Mouse (Mus musculus) liver, embryonic 13.5 days (tissue): ENCODE data around the gene Rad52. TPM values are rescaled to one million over a fixed set of nuclear protein-coding genes. Genes with fewer than 3 reads are reported as not detected.
A peak's percentile ranks its signal among the peaks of the same experiment; 100 is the strongest.

Experiments used
- ATAC-seq: fragments of 200-750 bp; cut with Nextera tagmentation; 2 replicates; pipeline ENCODE4 v1.8.0; 2017; ENCODE audit warnings: low read depth, mild to moderate bottlenecking, moderate number of reproducible peaks, moderate library complexity
- DNase-seq: peaks from one replicate; pipeline ENCODE4 v3.0.0; 2022
- H3K27ac ChIP-seq: fragments of 300-500 bp; sonication (generic); 2 replicates; pipeline ENCODE4 v1.5.1; 2015; ENCODE audit warnings: moderate library complexity, mild to moderate bottlenecking, inconsistent platforms
- H3K27me3 ChIP-seq: fragments of 300-500 bp; sonication (generic); 2 replicates; pipeline ENCODE4 v1.6.1; 2015; ENCODE audit warnings: mild to moderate bottlenecking, inconsistent platforms
- H3K36me3 ChIP-seq: fragments of 300-500 bp; sonication (generic); 2 replicates; pipeline ENCODE4 v1.6.1; 2015; ENCODE audit warnings: mild to moderate bottlenecking, inconsistent platforms
- H3K4me1 ChIP-seq: fragments of 300-500 bp; sonication (generic); replicated peaks from 2 replicates; pipeline ENCODE4 v1.6.1; 2015; ENCODE audit warnings: inconsistent platforms
- H3K4me2 ChIP-seq: fragments of 300-500 bp; sonication (generic); 2 replicates; pipeline ENCODE4 v1.6.1; 2015; ENCODE audit warnings: inconsistent platforms, mild to moderate bottlenecking, moderate library complexity
- H3K4me3 ChIP-seq: fragments of 300-500 bp; sonication (generic); replicated peaks from 2 replicates; pipeline ENCODE4 v1.5.1; 2015; ENCODE audit warnings: mild to moderate bottlenecking, inconsistent platforms
- H3K9ac ChIP-seq: fragments of 300-500 bp; sonication (generic); 2 replicates; pipeline ENCODE4 v1.6.1; 2015; ENCODE audit warnings: mild to moderate bottlenecking, inconsistent platforms
- H3K9me3 ChIP-seq: fragments of 300-500 bp; sonication (generic); replicated peaks from 2 replicates; pipeline ENCODE4 v1.6.1; 2016; ENCODE audit warnings: inconsistent platforms
- whole genome bisulfite sequencing: fragments of 180-500 bp; shearing (Covaris S2); methylation state at CpG from one replicate; pipeline ENCODE4 v1.1.7; 2015; ENCODE audit not compliant: insufficient replicate concordance; 5-methylcytosine and 5-hydroxymethylcytosine counted together
- polyA plus RNA-seq: library from polyadenylated mRNA; unstranded; fragments of >200 nt; fragmentation: Nextera tagmentation; extraction: Ambion mirVana; gene quantifications from 2 replicates; pipeline ENCODE4 v1.2.1, GENCODE M21; 2015

Rad52 gene
- polyA plus RNA-seq, result 11.2 and 13.1 TPM in 2 replicates

GRCm38 (mm10) chr6:119902204-119903080, at the start of gene Rad52:
Gene Rad52, plus strand, starts transcription at chr6:119902698.
- peaks cover 3% of the 10 kb centered on the region; the same call in 1 of the 2 replicates for H3K36me3 ChIP-seq
- ATAC-seq, result peak; percentile 89
- H3K27ac ChIP-seq, result peak within 1 kb of the TSS; percentile 96
- no peaks in the 10 kb centered on the region for H3K27me3 ChIP-seq
- peak within 1 kb of the TSS; percentile 88 for H3K4me3 ChIP-seq
- DNase-seq, result peak; percentile 86
- peak within 1 kb of the TSS; percentile 91 for H3K9ac ChIP-seq
- H3K4me1 ChIP-seq, result peaks cover 23% of the 10 kb centered on the region
- 2% methylated on average over 67 of the region's 67 CpGs for WGBS
- peak within 1 kb of the TSS; percentile 89 for H3K4me2 ChIP-seq
- H3K9me3 ChIP-seq, result no peaks in the 10 kb centered on the region

- H3K4me2 ChIP-seq, result no peak overlapping the region
- no peaks in the 10 kb centered on the region for H3K27me3 ChIP-seq
- H3K9me3 ChIP-seq, result no peaks in the 10 kb centered on the region
- 52% methylated on average over 2 of the region's 2 CpGs for WGBS
- no peaks in the 10 kb centered on the region for H3K36me3 ChIP-seq
- ATAC-seq (no peak), DNase-seq (no peak)
- no peak overlapping the region for H3K27ac ChIP-seq
- H3K4me3 ChIP-seq, result no peak overlapping the region
- peaks cover 5% of the 10 kb centered on the region for H3K4me1 ChIP-seq
- no peak overlapping the region for H3K9ac ChIP-seq
Measured at GRCm38 (mm10) chr6:119854156-119854555, 48.3 kb upstream of the Rad52 start.

DNA sequence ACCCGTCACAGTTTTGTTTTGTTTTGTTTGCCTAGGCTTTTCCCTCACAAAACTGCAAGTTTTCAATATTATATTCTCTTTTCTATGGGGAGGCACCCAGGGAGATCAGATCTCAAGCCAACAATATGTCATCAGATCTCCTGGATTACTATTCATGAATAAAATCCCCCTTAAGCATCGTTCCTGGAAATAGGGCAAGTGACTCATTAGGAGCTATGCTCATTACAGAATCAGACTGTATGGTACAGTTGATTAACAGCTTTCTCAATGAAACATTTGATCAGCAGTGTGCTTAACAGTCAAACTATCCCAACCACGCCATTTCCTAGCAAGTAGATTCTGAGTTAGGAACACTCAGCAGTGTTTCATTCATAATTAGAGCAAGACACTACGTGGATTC, 47.0 kb upstream of the Rad52 start:
- Histone ChIP-seq H3K4me3 (no peak overlapping the region), H3K4me2 (no peak overlapping the region), H3K4me1 (0 out of 2 replicates have a peak, but pooled peaks cover 4% of the 10 kb centered on the region), H3K9me3 (no peaks in the 10 kb centered on the region), H3K27me3 (no peaks in the 10 kb centered on the region), H3K9ac (no peak overlapping the region), H3K36me3 (no peaks in the 10 kb centered on the region), H3K27ac (no peak overlapping the region)
- no peak for ATAC-seq
- DNase-seq, result no peak
- WGBS, result 70% methylated on average over 4 of the region's 4 CpGs

DNA sequence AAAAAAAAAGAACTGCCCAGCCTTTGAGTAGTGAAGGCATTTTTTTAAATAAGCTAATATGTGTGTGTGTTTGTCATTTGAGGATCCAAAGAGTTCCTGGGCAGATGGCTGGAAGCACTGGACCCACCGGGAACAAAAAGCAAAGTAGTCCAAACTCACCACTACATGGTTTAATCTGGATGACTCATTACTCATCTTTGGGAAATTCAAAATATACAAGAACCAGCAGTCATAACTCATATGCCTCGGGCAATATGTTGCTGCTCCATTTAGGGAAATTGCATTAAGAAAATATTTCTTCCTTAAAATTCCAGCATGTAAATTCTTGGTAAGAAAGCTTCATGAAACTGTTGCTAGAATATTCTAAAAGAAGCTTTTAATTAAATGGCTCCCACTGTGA, 42.3 kb upstream of the Rad52 start:
- DNase-seq (no peak), ATAC-seq (no peak)
- Histone ChIP-seq H3K27ac (no peak overlapping the region), H3K9ac (no peak overlapping the region), H3K4me3 (no peak overlapping the region), H3K4me2 (no peak overlapping the region), H3K27me3 (no peaks in the 10 kb centered on the region), H3K4me1 (0 out of 2 replicates have a peak, but pooled peaks cover 4% of the 10 kb centered on the region), H3K9me3 (no peaks in the 10 kb centered on the region), H3K36me3 (no peaks in the 10 kb centered on the region)
- 64% methylated on average over 2 of the region's 2 CpGs for WGBS

DNA sequence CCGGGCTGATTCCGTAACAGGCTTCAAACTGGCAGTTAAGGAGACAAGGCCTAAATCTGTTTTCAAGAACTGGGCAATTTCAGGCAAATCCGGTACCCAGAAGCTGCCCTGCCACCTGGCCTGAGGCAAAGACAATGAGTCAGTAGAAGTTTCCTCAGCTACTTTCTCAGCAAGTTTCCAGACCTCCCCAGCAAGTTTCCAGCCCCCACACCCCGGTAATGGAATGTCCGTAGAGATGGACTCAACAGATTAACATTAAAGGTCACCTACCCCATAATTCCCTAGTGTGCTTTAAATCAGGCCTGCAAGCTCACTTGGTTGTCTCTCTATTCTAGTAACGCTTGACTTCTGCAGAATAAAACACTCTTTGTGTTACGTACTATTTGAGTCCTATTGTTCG, 41.0 kb upstream of the Rad52 start:
- WGBS, result 80% methylated on average over 8 of the region's 8 CpGs

GRCm38 (mm10) chr6:119864341-119865034, 38.0 kb upstream of the Rad52 start:
- 76% methylated on average over 11 of the region's 11 CpGs for WGBS
- Histone ChIP-seq H3K4me3 (no peak overlapping the region), H3K27me3 (no peaks in the 10 kb centered on the region), H3K9me3 (no peaks in the 10 kb centered on the region), H3K9ac (no peak overlapping the region), H3K4me2 (no peak overlapping the region), H3K4me1 (no peaks in the 10 kb centered on the region), H3K27ac (no peak overlapping the region), H3K36me3 (no peaks in the 10 kb centered on the region)
- DNase-seq, result no peak
- no peak for ATAC-seq

More for the DNA sequence above, 41.0 kb upstream of the Rad52 start:
- Histone ChIP-seq H3K27ac (no peak overlapping the region), H3K36me3 (no peaks in the 10 kb centered on the region), H3K9me3 (no peaks in the 10 kb centered on the region), H3K27me3 (no peaks in the 10 kb centered on the region), H3K4me3 (no peak overlapping the region), H3K4me1 (0 out of 2 replicates have a peak, but pooled peaks cover 4% of the 10 kb centered on the region), H3K9ac (no peak overlapping the region), H3K4me2 (no peak overlapping the region)
- DNase-seq (no peak), ATAC-seq (no peak)

GRCm38 (mm10) chr6:119883151-119883550, 19.3 kb upstream of the Rad52 start:
- H3K27ac ChIP-seq, result no peak overlapping the region
- H3K9me3 ChIP-seq, result no peaks in the 10 kb centered on the region
- no peaks in the 10 kb centered on the region for H3K4me1 ChIP-seq
- ATAC-seq (no peak), DNase-seq (no peak)
- H3K4me3 ChIP-seq, result no peak overlapping the region
- H3K4me2 ChIP-seq, result no peak overlapping the region
- 46% methylated on average over 7 of the region's 7 CpGs for WGBS
- no peaks in the 10 kb centered on the region for H3K36me3 ChIP-seq
- no peak overlapping the region for H3K9ac ChIP-seq
- H3K27me3 ChIP-seq, result peaks cover 6% of the 10 kb centered on the region; the same call in 1 of the 2 replicates

GRCm38 (mm10) chr6:119892711-119893110, 9.8 kb upstream of the Rad52 start:
- H3K4me3 ChIP-seq, result no peak overlapping the region
- no peaks in the 10 kb centered on the region for H3K4me1 ChIP-seq
- no peaks in the 10 kb centered on the region for H3K36me3 ChIP-seq
- no peak overlapping the region for H3K4me2 ChIP-seq
- H3K27ac ChIP-seq, result no peak overlapping the region
- no peaks in the 10 kb centered on the region for H3K9me3 ChIP-seq
- H3K27me3 ChIP-seq, result peaks cover 30% of the 10 kb centered on the region; the same call in 1 of the 2 replicates
- no peak for DNase-seq
- ATAC-seq, result no peak
- no peak overlapping the region for H3K9ac ChIP-seq
- WGBS, result 33% methylated on average over 7 of the region's 7 CpGs

- ATAC-seq (no peak), DNase-seq (no peak)
- WGBS, result 14% methylated on average over 15 of the region's 15 CpGs
Measured at GRCm38 (mm10) chr6:119903081-119903789, 737 bp downstream of the Rad52 start.

GRCm38 (mm10) chr6:119905461-119905860, 3.0 kb downstream of the Rad52 start:
- Histone ChIP-seq H3K36me3 (peaks cover 5% of the 10 kb centered on the region; the same call in 1 of the 2 replicates), H3K9me3 (no peaks in the 10 kb centered on the region), H3K4me3 (no peak overlapping the region), H3K4me2 (no peak overlapping the region), H3K27me3 (no peaks in the 10 kb centered on the region), H3K27ac (no peak overlapping the region), H3K4me1 (peaks cover 23% of the 10 kb centered on the region), H3K9ac (no peak overlapping the region)
- ATAC-seq, result no peak
- no peak for DNase-seq
- WGBS, result 88% methylated on average over 5 of the region's 5 CpGs

More at GRCm38 (mm10) chr6:119903081-119903789, 737 bp downstream of the Rad52 start:
- Histone ChIP-seq H3K4me2 (peak overlapping the region; percentile 89), H3K27me3 (no peaks in the 10 kb centered on the region), H3K27ac (peak overlapping the region; percentile 96), H3K4me3 (peak overlapping the region; percentile 88), H3K4me1 (peaks cover 23% of the 10 kb centered on the region), H3K36me3 (peaks cover 3% of the 10 kb centered on the region; the same call in 1 of the 2 replicates), H3K9me3 (no peaks in the 10 kb centered on the region), H3K9ac (peak overlapping the region; percentile 91)

DNA sequence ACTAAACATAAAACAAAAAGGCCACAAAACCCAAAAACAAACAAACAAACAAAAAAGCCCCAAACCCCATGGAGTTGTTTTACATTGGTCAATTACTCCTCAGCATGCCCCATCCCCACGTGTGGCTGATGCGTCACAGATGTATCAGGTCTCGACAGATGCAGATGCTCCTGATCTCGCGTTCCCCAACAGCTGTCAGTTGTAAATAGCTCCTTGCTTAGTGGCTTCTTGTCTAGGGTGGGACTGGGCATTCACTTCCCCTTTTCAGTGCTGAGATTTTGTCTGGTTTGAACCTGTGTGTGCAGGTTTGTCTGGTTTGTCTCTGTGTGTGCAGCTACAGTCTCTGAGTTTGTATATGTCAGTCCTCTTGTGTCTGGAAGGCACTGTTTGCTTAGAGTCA, 9.5 kb downstream of the Rad52 start:
- no peak overlapping the region for H3K27ac ChIP-seq
- H3K36me3 ChIP-seq, result peaks cover 56% of the 10 kb centered on the region
- no peaks in the 10 kb centered on the region for H3K9me3 ChIP-seq
- H3K4me2 ChIP-seq, result no peak overlapping the region
- no peak overlapping the region for H3K4me3 ChIP-seq
- no peaks in the 10 kb centered on the region for H3K4me1 ChIP-seq
- H3K9ac ChIP-seq, result no peak overlapping the region
- DNase-seq (no peak), ATAC-seq (no peak)
- no peaks in the 10 kb centered on the region for H3K27me3 ChIP-seq
- WGBS, result 52% methylated on average over 5 of the region's 5 CpGs
